Mouse (Mus musculus) stomach, postnatal 0 days (tissue): ENCODE measurements around the gene Hbb-bh2.
"Not testable (repeated sequence)": the region's sequence is repeated elsewhere in the genome, so short reads cannot be mapped to it uniquely, and the experiment has no call there.

Experiments used
- CTCF ChIP-seq: IDR thresholded peaks from 2 replicates; pipeline ENCODE4 v1.5.1; 2016; ENCODE audit warnings: antibody characterized with exemption, low read depth, mild to moderate bottlenecking, moderate library complexity
- EP300 ChIP-seq: optimal IDR thresholded peaks from 2 replicates; pipeline ENCODE3; 2016; ENCODE audit warnings: antibody characterized with exemption

GRCm38 (mm10) chr7:103827139-103827538 lies 13.2 kb downstream of the Hbb-bh2 start:
- TF ChIP-seq CTCF, EP300: not testable (repeated sequence)
